Mouse (Mus musculus) neural tube, embryonic 12.5 days (tissue): ENCODE measurements around the gene Tpra1. TPM values are rescaled to one million over a fixed set of nuclear protein-coding genes. Genes with fewer than 3 reads are reported as not detected.

Experiments
- ATAC-seq: fragments of 200-750 bp; cut with Nextera tagmentation; 2 replicates; pipeline ENCODE4 v1.8.0; 2017; ENCODE audit warnings: low read depth, mild to moderate bottlenecking, moderate TSS enrichment, moderate library complexity; ENCODE audit not compliant: low FRiP score
- H3K27ac ChIP-seq: fragments of 300-500 bp; sonication (generic); 2 replicates; pipeline ENCODE4 v1.5.1; 2016
- H3K27me3 ChIP-seq: fragments of 300-500 bp; sonication (generic); replicated peaks from 2 replicates; pipeline ENCODE4 v1.6.1; 2016; ENCODE audit warnings: mild to moderate bottlenecking
- H3K36me3 ChIP-seq: fragments of 300-500 bp; sonication (generic); 2 replicates; pipeline ENCODE4 v1.6.1; 2016; ENCODE audit warnings: mild to moderate bottlenecking
- H3K4me1 ChIP-seq: fragments of 300-500 bp; sonication (generic); 2 replicates; pipeline ENCODE4 v1.6.1; 2016
- H3K4me2 ChIP-seq: fragments of 300-500 bp; sonication (generic); replicated peaks from 2 replicates; pipeline ENCODE4 v1.6.1; 2016; ENCODE audit warnings: mild to moderate bottlenecking
- H3K4me3 ChIP-seq: fragments of 300-500 bp; sonication (generic); 2 replicates; pipeline ENCODE4 v1.5.1; 2016
- H3K9ac ChIP-seq: fragments of 300-500 bp; sonication (generic); 2 replicates; pipeline ENCODE4 v1.6.1; 2016; ENCODE audit warnings: mild to moderate bottlenecking
- H3K9me3 ChIP-seq: fragments of 300-500 bp; sonication (generic); 2 replicates; pipeline ENCODE4 v1.6.1; 2016; ENCODE audit warnings: mild to moderate bottlenecking
- WGBS: fragments of 180-500 bp; shearing (Covaris S2); methylation state at CpG from one replicate; pipeline ENCODE4 v1.1.7; 2016; 5-methylcytosine and 5-hydroxymethylcytosine counted together
- polyA plus RNA-seq: library from polyadenylated mRNA; unstranded; fragments of >200 nt; fragmentation: Nextera tagmentation; extraction: Ambion mirVana; gene quantifications from 2 replicates; pipeline ENCODE4 v1.2.1, GENCODE M21; 2016

Gene Tpra1
- polyA plus RNA-seq, 1 experiment from 2014 or later, result 61.2 TPM

- H3K9ac ChIP-seq, result no peak overlapping the region
- no peaks in the 10 kb centered on the region for H3K4me1 ChIP-seq
- H3K27ac ChIP-seq, result no peak overlapping the region
- no peak for ATAC-seq
- no peak overlapping the region for H3K4me2 ChIP-seq
- H3K27me3 ChIP-seq, result no peaks in the 10 kb centered on the region
- H3K9me3 ChIP-seq, result no peaks in the 10 kb centered on the region
- no peak overlapping the region for H3K4me3 ChIP-seq
- peaks cover 41% of the 10 kb centered on the region for H3K36me3 ChIP-seq
Measured at GRCm38 (mm10) chr6:88913440-88913839, 11.4 kb downstream of the Tpra1 start.

GRCm38 (mm10) chr6:88914799-88915198 is 12.7 kb downstream of the Tpra1 start:
- Histone ChIP-seq H3K27me3 (no peaks in the 10 kb centered on the region), H3K9ac (no peak overlapping the region), H3K4me1 (no peaks in the 10 kb centered on the region), H3K36me3 (peaks cover 31% of the 10 kb centered on the region), H3K4me2 (no peak overlapping the region), H3K27ac (no peak overlapping the region), H3K4me3 (no peak overlapping the region), H3K9me3 (no peaks in the 10 kb centered on the region)
- 70% methylated on average over 5 of the region's 5 CpGs for WGBS
- ATAC-seq, result no peak

GRCm38 (mm10) chr6:88915510-88915909 is 13.5 kb downstream of the Tpra1 start:
- no peaks in the 10 kb centered on the region for H3K9me3 ChIP-seq
- H3K4me2 ChIP-seq, result no peak overlapping the region
- H3K27me3 ChIP-seq, result no peaks in the 10 kb centered on the region
- no peak overlapping the region for H3K9ac ChIP-seq
- no peak overlapping the region for H3K4me3 ChIP-seq
- WGBS, result 89% methylated on average over 4 of the region's 4 CpGs
- no peaks in the 10 kb centered on the region for H3K4me1 ChIP-seq
- peaks cover 25% of the 10 kb centered on the region for H3K36me3 ChIP-seq
- H3K27ac ChIP-seq, result no peak overlapping the region
- no peak for ATAC-seq

- Histone ChIP-seq H3K4me1 (no peaks in the 10 kb centered on the region), H3K4me2 (no peak overlapping the region), H3K27ac (no peak overlapping the region), H3K9me3 (no peaks in the 10 kb centered on the region), H3K27me3 (no peaks in the 10 kb centered on the region), H3K4me3 (no peak overlapping the region), H3K9ac (no peak overlapping the region), H3K36me3 (peaks cover 19% of the 10 kb centered on the region; the same call in 1 of the 2 replicates)
- no peak for ATAC-seq
- 53% methylated on average over 1 of the region's 1 CpGs for WGBS
Measured at GRCm38 (mm10) chr6:88916153-88916552, 14.1 kb downstream of the Tpra1 start.

GRCm38 (mm10) chr6:88918802-88919201 is 16.8 kb downstream of the Tpra1 start:
- no peak for ATAC-seq
- WGBS, result 77% methylated on average over 8 of the region's 8 CpGs
- H3K4me3 ChIP-seq, result no peak overlapping the region

GRCm38 (mm10) chr6:88924502-88925275 is 22.6 kb downstream of the Tpra1 start:
- Histone ChIP-seq H3K9me3 (no peaks in the 10 kb centered on the region), H3K4me2 (0 out of 2 replicates have a peak overlapping the region, but pooled peaks have one; percentile 1), H3K9ac (no peak overlapping the region), H3K27me3 (no peaks in the 10 kb centered on the region), H3K4me1 (peaks cover 46% of the 10 kb centered on the region), H3K36me3 (no peaks in the 10 kb centered on the region), H3K27ac (peak overlapping the region; percentile 79), H3K4me3 (no peak overlapping the region)
- ATAC-seq, result no peak
- WGBS, result 2% methylated on average over 5 of the region's 5 CpGs

More at GRCm38 (mm10) chr6:88918802-88919201, 16.8 kb downstream of the Tpra1 start:
- no peak overlapping the region for H3K4me2 ChIP-seq
- no peaks in the 10 kb centered on the region for H3K9me3 ChIP-seq
- no peak overlapping the region for H3K9ac ChIP-seq
- peaks cover under 1% of the 10 kb centered on the region; the same call in 1 of the 2 replicates for H3K4me1 ChIP-seq
- no peaks in the 10 kb centered on the region for H3K36me3 ChIP-seq
- H3K27me3 ChIP-seq, result no peaks in the 10 kb centered on the region
- H3K27ac ChIP-seq, result no peak overlapping the region

GRCm38 (mm10) chr6:88925640-88926205 is 23.7 kb downstream of the Tpra1 start:
- Histone ChIP-seq H3K4me1 (peaks cover 54% of the 10 kb centered on the region), H3K36me3 (no peaks in the 10 kb centered on the region), H3K27ac (peak overlapping the region; percentile 79), H3K4me3 (no peak overlapping the region), H3K4me2 (0 out of 2 replicates have a peak overlapping the region, but pooled peaks have one; percentile 10), H3K9me3 (no peaks in the 10 kb centered on the region), H3K27me3 (no peaks in the 10 kb centered on the region), H3K9ac (no peak overlapping the region)
- WGBS, result 1% methylated on average over 4 of the region's 4 CpGs
- peak; percentile 72 for ATAC-seq

- no peak for ATAC-seq
- peaks cover 54% of the 10 kb centered on the region for H3K4me1 ChIP-seq
- H3K4me2 ChIP-seq, result no peak overlapping the region
- 27% methylated on average over 3 of the region's 3 CpGs for WGBS
- no peaks in the 10 kb centered on the region for H3K9me3 ChIP-seq
- H3K4me3 ChIP-seq, result no peak overlapping the region
- no peaks in the 10 kb centered on the region for H3K36me3 ChIP-seq
- H3K9ac ChIP-seq, result no peak overlapping the region
- 0 out of 2 replicates have a peak overlapping the region, but pooled peaks have one; percentile 13 for H3K27ac ChIP-seq
- no peaks in the 10 kb centered on the region for H3K27me3 ChIP-seq
Measured at GRCm38 (mm10) chr6:88926870-88927269, 24.8 kb downstream of the Tpra1 start.

GRCm38 (mm10) chr6:88927595-88927994 is 25.5 kb downstream of the Tpra1 start:
- no peaks in the 10 kb centered on the region for H3K9me3 ChIP-seq
- no peaks in the 10 kb centered on the region for H3K36me3 ChIP-seq
- H3K27me3 ChIP-seq, result no peaks in the 10 kb centered on the region
- 9% methylated on average over 2 of the region's 2 CpGs for WGBS
- no peak overlapping the region for H3K4me2 ChIP-seq
- ATAC-seq, result 0 out of 2 replicates have a peak, but pooled peaks have one; percentile 10
- H3K4me1 ChIP-seq, result peaks cover 54% of the 10 kb centered on the region
- no peak overlapping the region for H3K27ac ChIP-seq
- no peak overlapping the region for H3K4me3 ChIP-seq
- H3K9ac ChIP-seq, result no peak overlapping the region

GRCm38 (mm10) chr6:88928026-88928425 is 26.0 kb downstream of the Tpra1 start:
- H3K9me3 ChIP-seq, result no peaks in the 10 kb centered on the region
- H3K27me3 ChIP-seq, result no peaks in the 10 kb centered on the region
- H3K27ac ChIP-seq, result no peak overlapping the region
- no peak overlapping the region for H3K9ac ChIP-seq
- WGBS, result 91% methylated on average over 1 of the region's 1 CpGs
- H3K4me3 ChIP-seq, result no peak overlapping the region
- peaks cover 54% of the 10 kb centered on the region for H3K4me1 ChIP-seq
- no peak for ATAC-seq
- H3K4me2 ChIP-seq, result no peak overlapping the region
- H3K36me3 ChIP-seq, result no peaks in the 10 kb centered on the region

- Histone ChIP-seq H3K36me3 (no peaks in the 10 kb centered on the region), H3K27me3 (no peaks in the 10 kb centered on the region), H3K4me2 (no peak overlapping the region), H3K4me1 (peaks cover 54% of the 10 kb centered on the region), H3K9ac (no peak overlapping the region), H3K27ac (peak overlapping the region; percentile 8; the same call in 1 of the 2 replicates), H3K4me3 (no peak overlapping the region), H3K9me3 (no peaks in the 10 kb centered on the region)
- no peak for ATAC-seq
- 82% methylated on average over 5 of the region's 5 CpGs for WGBS
Measured at GRCm38 (mm10) chr6:88928576-88928975, 26.5 kb downstream of the Tpra1 start.

GRCm38 (mm10) chr6:88929451-88929850 is 27.4 kb downstream of the Tpra1 start:
- H3K36me3 ChIP-seq, result no peaks in the 10 kb centered on the region
- H3K4me2 ChIP-seq, result no peak overlapping the region
- peak; percentile 5; the same call in 1 of the 2 replicates for ATAC-seq
- no peak overlapping the region for H3K9ac ChIP-seq
- H3K9me3 ChIP-seq, result no peaks in the 10 kb centered on the region
- peaks cover 54% of the 10 kb centered on the region for H3K4me1 ChIP-seq
- peak overlapping the region; percentile 17; the same call in 1 of the 2 replicates for H3K27ac ChIP-seq
- H3K4me3 ChIP-seq, result no peak overlapping the region
- no peaks in the 10 kb centered on the region for H3K27me3 ChIP-seq
- WGBS, result 21% methylated on average over 6 of the region's 6 CpGs
